Mouse (Mus musculus): ENCODE measurements around the gene Cfap65. TPM values are rescaled to one million over a fixed set of nuclear protein-coding genes. Genes with fewer than 3 reads are reported as not detected.

The Cfap65 gene
- polyA plus RNA-seq, 1 experiment from 2014 or later, result 0.11 TPM

- WGBS, result 3% methylated on average over 20 of the region's 20 CpGs
- Histone ChIP-seq H3K27me3 (ENCODE audit: control insufficient read depth, insufficient read depth, low read length) (peaks cover 43% of the 10 kb centered on the region), H3K4me1 (replicated peaks; ENCODE audit: control insufficient read depth, insufficient read depth, low read length) (peaks cover 23% of the 10 kb centered on the region), H3K36me3 (ENCODE audit: control insufficient read depth, insufficient read depth, low read length) (no peaks in the 10 kb centered on the region), H3K9me3 (ENCODE audit: control insufficient read depth, low read length) (no peaks in the 10 kb centered on the region), H3K27ac (ENCODE audit: low read depth, low read length) (no peak overlapping the region), H3K4me2 (ENCODE audit: low read depth, low read length, severe bottlenecking) (peak overlapping the region; percentile 74; the same call in 1 of the 2 replicates), H3K9ac (ENCODE audit: low read length) (no peak overlapping the region), H3K4me3 (ENCODE audit: low read depth, low read length) (peak overlapping the region; percentile 71)
- ATAC-seq (replicated peaks; ENCODE audit: low FRiP score) (no peak), DNase-seq (ENCODE audit: low spot score) (peak; percentile 54)
Measured at GRCm38 (mm10) chr1:74857201-74857600, 78.2 kb downstream of the Cfap65 start.

- no peak for DNase-seq (ENCODE audit: low spot score)
- Histone ChIP-seq H3K4me1 (replicated peaks; ENCODE audit: control insufficient read depth, insufficient read depth, low read length) (peaks cover 24% of the 10 kb centered on the region), H3K27ac (ENCODE audit: low read depth, low read length) (no peak overlapping the region), H3K4me2 (ENCODE audit: low read depth, low read length, severe bottlenecking) (peak overlapping the region; percentile 74; the same call in 1 of the 2 replicates), H3K36me3 (ENCODE audit: control insufficient read depth, insufficient read depth, low read length) (no peaks in the 10 kb centered on the region), H3K27me3 (ENCODE audit: control insufficient read depth, insufficient read depth, low read length) (peaks cover 46% of the 10 kb centered on the region), H3K4me3 (ENCODE audit: low read depth, low read length) (peak overlapping the region; percentile 71), H3K9ac (ENCODE audit: low read length) (no peak overlapping the region), H3K9me3 (ENCODE audit: control insufficient read depth, low read length) (no peaks in the 10 kb centered on the region)
- 2% methylated on average over 7 of the region's 7 CpGs for WGBS
- ATAC-seq (replicated peaks; ENCODE audit: low FRiP score), result no peak
Measured at GRCm38 (mm10) chr1:74856791-74857190, 78.6 kb downstream of the Cfap65 start.

GRCm38 (mm10) chr1:74856439-74856720 is 79.0 kb downstream of the Cfap65 start:
- WGBS, result 2% methylated on average over 11 of the region's 11 CpGs
- no peaks in the 10 kb centered on the region for H3K36me3 ChIP-seq (ENCODE audit: control insufficient read depth, insufficient read depth, low read length)
- no peak for DNase-seq (ENCODE audit: low spot score)
- peak overlapping the region; percentile 75 for H3K9ac ChIP-seq (ENCODE audit: low read length)
- H3K27me3 ChIP-seq (ENCODE audit: control insufficient read depth, insufficient read depth, low read length), result peaks cover 48% of the 10 kb centered on the region
- no peak for ATAC-seq (replicated peaks; ENCODE audit: low FRiP score)
- peak overlapping the region; percentile 71 for H3K4me3 ChIP-seq (ENCODE audit: low read depth, low read length)
- no peak overlapping the region for H3K27ac ChIP-seq (ENCODE audit: low read depth, low read length)
- no peaks in the 10 kb centered on the region for H3K9me3 ChIP-seq (ENCODE audit: control insufficient read depth, low read length)
- peak overlapping the region; percentile 90 for H3K4me2 ChIP-seq (ENCODE audit: low read depth, low read length, severe bottlenecking)
- H3K4me1 ChIP-seq (replicated peaks; ENCODE audit: control insufficient read depth, insufficient read depth, low read length), result peaks cover 29% of the 10 kb centered on the region

- peak overlapping the region; percentile 71 for H3K4me3 ChIP-seq (ENCODE audit: low read depth, low read length)
- peaks cover 30% of the 10 kb centered on the region for H3K4me1 ChIP-seq (replicated peaks; ENCODE audit: control insufficient read depth, insufficient read depth, low read length)
- H3K9ac ChIP-seq (ENCODE audit: low read length), result peak overlapping the region; percentile 75
- H3K27ac ChIP-seq (ENCODE audit: low read depth, low read length), result no peak overlapping the region
- under 1% methylated on average over 74 of the region's 74 CpGs for WGBS
- DNase-seq (ENCODE audit: low spot score) (peak; percentile 70), ATAC-seq (replicated peaks; ENCODE audit: low FRiP score) (no peak)
- H3K36me3 ChIP-seq (ENCODE audit: control insufficient read depth, insufficient read depth, low read length), result no peaks in the 10 kb centered on the region
- no peaks in the 10 kb centered on the region for H3K9me3 ChIP-seq (ENCODE audit: control insufficient read depth, low read length)
- peak overlapping the region; percentile 90 for H3K4me2 ChIP-seq (ENCODE audit: low read depth, low read length, severe bottlenecking)
- peaks cover 48% of the 10 kb centered on the region for H3K27me3 ChIP-seq (ENCODE audit: control insufficient read depth, insufficient read depth, low read length)
Measured at GRCm38 (mm10) chr1:74855651-74856438, 79.6 kb downstream of the Cfap65 start.

- no peak overlapping the region for H3K27ac ChIP-seq (ENCODE audit: low read depth, low read length)
- H3K4me1 ChIP-seq (replicated peaks; ENCODE audit: control insufficient read depth, insufficient read depth, low read length), result peaks cover 30% of the 10 kb centered on the region
- H3K36me3 ChIP-seq (ENCODE audit: control insufficient read depth, insufficient read depth, low read length), result no peaks in the 10 kb centered on the region
- 0% methylated on average over 41 of the region's 48 CpGs for WGBS
- H3K9ac ChIP-seq (ENCODE audit: low read length), result peak overlapping the region; percentile 75
- H3K9me3 ChIP-seq (ENCODE audit: control insufficient read depth, low read length), result no peaks in the 10 kb centered on the region
- H3K27me3 ChIP-seq (ENCODE audit: control insufficient read depth, insufficient read depth, low read length), result peaks cover 48% of the 10 kb centered on the region
- H3K4me2 ChIP-seq (ENCODE audit: low read depth, low read length, severe bottlenecking), result peak overlapping the region; percentile 90
- peak; percentile 75 for DNase-seq (ENCODE audit: low spot score)
- peak; percentile 6; the same call in 1 of the 2 replicates for ATAC-seq (replicated peaks; ENCODE audit: low FRiP score)
- peak overlapping the region; percentile 71 for H3K4me3 ChIP-seq (ENCODE audit: low read depth, low read length)
Measured at GRCm38 (mm10) chr1:74855156-74855555, 80.2 kb downstream of the Cfap65 start.

- WGBS, result 3% methylated on average over 37 of the region's 39 CpGs
- peak within 1 kb of the TSS; percentile 90 for H3K4me2 ChIP-seq (ENCODE audit: low read depth, low read length, severe bottlenecking)
- H3K36me3 ChIP-seq (ENCODE audit: control insufficient read depth, insufficient read depth, low read length), result no peaks in the 10 kb centered on the region
- peak within 1 kb of the TSS; percentile 75 for H3K9ac ChIP-seq (ENCODE audit: low read length)
- peak; percentile 88 for ATAC-seq (replicated peaks; ENCODE audit: low FRiP score)
- H3K27ac ChIP-seq (ENCODE audit: low read depth, low read length), result no peak within 1 kb of the TSS
- no peaks in the 10 kb centered on the region for H3K9me3 ChIP-seq (ENCODE audit: control insufficient read depth, low read length)
- peaks cover 30% of the 10 kb centered on the region for H3K4me1 ChIP-seq (replicated peaks; ENCODE audit: control insufficient read depth, insufficient read depth, low read length)
- DNase-seq (ENCODE audit: low spot score), result peak; percentile 94
- peak within 1 kb of the TSS; percentile 71 for H3K4me3 ChIP-seq (ENCODE audit: low read depth, low read length)
- H3K27me3 ChIP-seq (ENCODE audit: control insufficient read depth, insufficient read depth, low read length), result peaks cover 48% of the 10 kb centered on the region
Measured at GRCm38 (mm10) chr1:74854306-74855056, 80.9 kb downstream of the Cfap65 start, which contains the start of gene Cdk5r2. Gene Cdk5r2 (plus strand): TSS chr1:74854934.

MicroRNAs encoded within 50 kb of the gene (microRNA counts, 519-probe panel; counts per million panel counts)
- microRNA mmu-miR-375, result 31.2 counts per million

Small RNAs within 50 kb of the gene (microRNA-seq; reads per million reads assigned to microRNA genes)
- gene Mir375 (ENCODE audit: insufficient number of aligned reads), result 298 reads per million, percentile 51 among the genes with 10 or more reads in this experiment

Other genes with a start within 250 kb of the Cfap65 start
- 5.8 and 6.7 TPM in 2 replicates for gene Cyp27a1, start 222.0 kb downstream of the Cfap65 start, polyA plus RNA-seq (2014; fragmentation: Nextera tagmentation; extraction: Ambion mirVana)
- gene Prkag3, start 186.4 kb downstream of the Cfap65 start, polyA plus RNA-seq (2014; fragmentation: Nextera tagmentation; extraction: Ambion mirVana), result 0.39 TPM in 1 of 2 replicates, not detected in the other
- 7.0 and 8.5 TPM in 2 replicates for gene Wnt6, start 163.7 kb downstream of the Cfap65 start, polyA plus RNA-seq (2014; fragmentation: Nextera tagmentation; extraction: Ambion mirVana)
- gene Wnt10a, start 144.1 kb downstream of the Cfap65 start, polyA plus RNA-seq (2014; fragmentation: Nextera tagmentation; extraction: Ambion mirVana), result 1.5 and 2.4 TPM in 2 replicates
- 1.2 and 1.4 TPM in 2 replicates for gene Cdk5r2, start 80.7 kb downstream of the Cfap65 start, polyA plus RNA-seq (2014; fragmentation: Nextera tagmentation; extraction: Ambion mirVana)
- not detected in 2 replicates for gene Fev, start 50.2 kb downstream of the Cfap65 start, polyA plus RNA-seq (2014; fragmentation: Nextera tagmentation; extraction: Ambion mirVana)
- gene Cryba2, start 42.5 kb downstream of the Cfap65 start, polyA plus RNA-seq (2014; fragmentation: Nextera tagmentation; extraction: Ambion mirVana), result not detected in 2 replicates
- gene Ihh, start 16.1 kb upstream of the Cfap65 start, polyA plus RNA-seq (2014; fragmentation: Nextera tagmentation; extraction: Ambion mirVana), result 0.07 and 0.35 TPM in 2 replicates
- 9.1 and 12.7 TPM in 2 replicates for gene Nhej1, start 189.6 kb upstream of the Cfap65 start, polyA plus RNA-seq (2014; fragmentation: Nextera tagmentation; extraction: Ambion mirVana)
- gene Slc23a3, start 198.3 kb upstream of the Cfap65 start, polyA plus RNA-seq (2014; fragmentation: Nextera tagmentation; extraction: Ambion mirVana), result 0.15 TPM in 1 of 2 replicates, not detected in the other
- 48.4 and 49.1 TPM in 2 replicates for gene Cnppd1, start 207.1 kb upstream of the Cfap65 start, polyA plus RNA-seq (2014; fragmentation: Nextera tagmentation; extraction: Ambion mirVana)
- 58.9 and 65.6 TPM in 2 replicates for gene Retreg2, start 207.2 kb upstream of the Cfap65 start, polyA plus RNA-seq (2014; fragmentation: Nextera tagmentation; extraction: Ambion mirVana)
- 27.9 and 31.7 TPM in 2 replicates for gene Zfand2b, start 233.0 kb upstream of the Cfap65 start, polyA plus RNA-seq (2014; fragmentation: Nextera tagmentation; extraction: Ambion mirVana)
- 27.4 and 30.2 TPM in 2 replicates for gene Abcb6, start 244.8 kb upstream of the Cfap65 start, polyA plus RNA-seq (2014; fragmentation: Nextera tagmentation; extraction: Ambion mirVana)